Mouse (Mus musculus) stomach, embryonic 15.5 days (tissue): Measurements from ENCODE around the gene Slc13a3. TPM values are rescaled to one million over a fixed set of nuclear protein-coding genes. Genes with fewer than 3 reads are reported as not detected.

Experiments
- ATAC-seq: fragments of 200-750 bp; cut with Nextera tagmentation; 2 replicates; pipeline ENCODE4 v1.8.0; 2017; ENCODE audit warnings: low read depth, moderate number of reproducible peaks, moderate TSS enrichment; ENCODE audit not compliant: insufficient read depth, low FRiP score
- H3K27ac ChIP-seq: fragments of 300-500 bp; sonication (generic); 2 replicates; pipeline ENCODE4 v1.5.1; 2015; ENCODE audit warnings: mild to moderate bottlenecking, inconsistent platforms
- H3K27me3 ChIP-seq: fragments of 300-500 bp; sonication (generic); replicated peaks from 2 replicates; pipeline ENCODE4 v1.6.1; 2015; ENCODE audit warnings: inconsistent platforms
- H3K36me3 ChIP-seq: fragments of 300-500 bp; sonication (generic); 2 replicates; pipeline ENCODE4 v1.6.1; 2015; ENCODE audit warnings: inconsistent platforms
- H3K4me1 ChIP-seq: fragments of 300-500 bp; sonication (generic); 2 replicates; pipeline ENCODE4 v1.6.1; 2015; ENCODE audit warnings: inconsistent platforms
- H3K4me2 ChIP-seq: fragments of 300-500 bp; sonication (generic); 2 replicates; pipeline ENCODE4 v1.6.1; 2015; ENCODE audit warnings: mild to moderate bottlenecking, inconsistent platforms
- H3K4me3 ChIP-seq: fragments of 300-500 bp; sonication (generic); replicated peaks from 2 replicates; pipeline ENCODE4 v1.5.1; 2015; ENCODE audit warnings: inconsistent platforms
- H3K9ac ChIP-seq: fragments of 300-500 bp; sonication (generic); 2 replicates; pipeline ENCODE4 v1.6.1; 2015; ENCODE audit warnings: inconsistent platforms
- H3K9me3 ChIP-seq: fragments of 300-500 bp; sonication (generic); 2 replicates; pipeline ENCODE4 v1.6.1; 2016; ENCODE audit warnings: inconsistent platforms
- WGBS: fragments of 180-500 bp; shearing (Covaris S2); methylation state at CpG from one replicate; pipeline ENCODE4 v1.1.7; 2015; 5-methylcytosine and 5-hydroxymethylcytosine counted together
- polyA plus RNA-seq: library from polyadenylated mRNA; unstranded; fragments of >200 nt; fragmentation: Nextera tagmentation; extraction: Ambion mirVana; gene quantifications from 2 replicates; pipeline ENCODE4 v1.2.1, GENCODE M21; 2015

Slc13a3 gene
- polyA plus RNA-seq, 1 experiment from 2014 or later, result 0.89 TPM

- H3K9me3 ChIP-seq, result no peaks in the 10 kb centered on the region
- WGBS, result 27% methylated on average over 9 of the region's 9 CpGs
- no peak overlapping the region for H3K4me3 ChIP-seq
- no peak overlapping the region for H3K9ac ChIP-seq
- no peaks in the 10 kb centered on the region for H3K27me3 ChIP-seq
- H3K4me2 ChIP-seq, result no peak overlapping the region
- H3K4me1 ChIP-seq, result peaks cover 13% of the 10 kb centered on the region; the same call in 1 of the 2 replicates
- H3K27ac ChIP-seq, result 0 out of 2 replicates have a peak overlapping the region, but pooled peaks have one; percentile 31
- no peaks in the 10 kb centered on the region for H3K36me3 ChIP-seq
- no peak for ATAC-seq
Observed at GRCm38 (mm10) chr2:165404951-165405350, 68.1 kb downstream of the Slc13a3 start.

GRCm38 (mm10) chr2:165398164-165398785 lies 74.8 kb downstream of the Slc13a3 start:
- ATAC-seq, result no peak
- WGBS, result 64% methylated on average over 15 of the region's 15 CpGs
- H3K27ac ChIP-seq, result no peak overlapping the region
- no peaks in the 10 kb centered on the region for H3K27me3 ChIP-seq
- no peaks in the 10 kb centered on the region for H3K36me3 ChIP-seq
- no peak overlapping the region for H3K4me3 ChIP-seq
- no peaks in the 10 kb centered on the region for H3K9me3 ChIP-seq
- H3K4me1 ChIP-seq, result peaks cover 14% of the 10 kb centered on the region
- H3K9ac ChIP-seq, result no peak overlapping the region
- no peak overlapping the region for H3K4me2 ChIP-seq

GRCm38 (mm10) chr2:165397502-165398163 lies 75.4 kb downstream of the Slc13a3 start:
- no peaks in the 10 kb centered on the region for H3K36me3 ChIP-seq
- peaks cover 14% of the 10 kb centered on the region for H3K4me1 ChIP-seq
- no peak for ATAC-seq
- no peaks in the 10 kb centered on the region for H3K9me3 ChIP-seq
- H3K4me2 ChIP-seq, result no peak overlapping the region
- H3K27me3 ChIP-seq, result no peaks in the 10 kb centered on the region
- H3K9ac ChIP-seq, result no peak overlapping the region
- WGBS, result 73% methylated on average over 23 of the region's 23 CpGs
- H3K4me3 ChIP-seq, result no peak overlapping the region
- H3K27ac ChIP-seq, result no peak overlapping the region

GRCm38 (mm10) chr2:165396831-165397501 lies 76.1 kb downstream of the Slc13a3 start:
- Histone ChIP-seq H3K4me3 (no peak overlapping the region), H3K9ac (no peak overlapping the region), H3K27me3 (no peaks in the 10 kb centered on the region), H3K9me3 (no peaks in the 10 kb centered on the region), H3K36me3 (no peaks in the 10 kb centered on the region), H3K4me2 (no peak overlapping the region), H3K27ac (no peak overlapping the region), H3K4me1 (peaks cover 11% of the 10 kb centered on the region)
- 38% methylated on average over 20 of the region's 20 CpGs for WGBS
- no peak for ATAC-seq

GRCm38 (mm10) chr2:165392156-165392555 lies 80.9 kb downstream of the Slc13a3 start:
- no peaks in the 10 kb centered on the region for H3K9me3 ChIP-seq
- no peak overlapping the region for H3K9ac ChIP-seq
- no peaks in the 10 kb centered on the region for H3K36me3 ChIP-seq
- no peak overlapping the region for H3K27ac ChIP-seq
- no peak overlapping the region for H3K4me2 ChIP-seq
- H3K4me1 ChIP-seq, result peaks cover 2% of the 10 kb centered on the region; the same call in 1 of the 2 replicates
- no peak for ATAC-seq
- WGBS, result 81% methylated on average over 4 of the region's 4 CpGs
- no peak overlapping the region for H3K4me3 ChIP-seq
- no peaks in the 10 kb centered on the region for H3K27me3 ChIP-seq

- 14% methylated on average over 8 of the region's 8 CpGs for WGBS
- Histone ChIP-seq H3K4me1 (peaks cover 5% of the 10 kb centered on the region), H3K36me3 (peaks cover 2% of the 10 kb centered on the region), H3K27ac (no peak overlapping the region), H3K4me2 (no peak overlapping the region), H3K9ac (no peak overlapping the region), H3K27me3 (no peaks in the 10 kb centered on the region), H3K4me3 (no peak overlapping the region), H3K9me3 (no peaks in the 10 kb centered on the region)
- ATAC-seq, result no peak
Observed at GRCm38 (mm10) chr2:165391561-165391960, 81.5 kb downstream of the Slc13a3 start.

- H3K4me1 ChIP-seq, result peaks cover 5% of the 10 kb centered on the region
- no peak overlapping the region for H3K4me2 ChIP-seq
- no peaks in the 10 kb centered on the region for H3K27me3 ChIP-seq
- no peak overlapping the region for H3K4me3 ChIP-seq
- H3K9me3 ChIP-seq, result no peaks in the 10 kb centered on the region
- peaks cover 11% of the 10 kb centered on the region for H3K36me3 ChIP-seq
- 62% methylated on average over 6 of the region's 6 CpGs for WGBS
- H3K9ac ChIP-seq, result no peak overlapping the region
- no peak overlapping the region for H3K27ac ChIP-seq
- ATAC-seq, result no peak
Observed at GRCm38 (mm10) chr2:165389299-165389952, 83.6 kb downstream of the Slc13a3 start.

GRCm38 (mm10) chr2:165387844-165388495 lies 85.1 kb downstream of the Slc13a3 start, which contains the start of gene Zfp334:
Gene Zfp334 (minus strand): TSS chr2:165388259.
- Histone ChIP-seq H3K9ac (peak within 1 kb of the TSS; percentile 59), H3K27me3 (no peaks in the 10 kb centered on the region), H3K36me3 (peaks cover 23% of the 10 kb centered on the region), H3K27ac (peak within 1 kb of the TSS; percentile 81), H3K4me2 (peak within 1 kb of the TSS; percentile 64), H3K9me3 (no peaks in the 10 kb centered on the region), H3K4me3 (peak within 1 kb of the TSS; percentile 60), H3K4me1 (peaks cover 5% of the 10 kb centered on the region)
- ATAC-seq, result peak; percentile 87
- WGBS, result 2% methylated on average over 40 of the region's 40 CpGs

- Histone ChIP-seq H3K27me3 (no peaks in the 10 kb centered on the region), H3K4me3 (peak overlapping the region; percentile 60), H3K36me3 (peaks cover 29% of the 10 kb centered on the region), H3K4me2 (peak overlapping the region; percentile 64), H3K4me1 (peaks cover 5% of the 10 kb centered on the region), H3K9me3 (no peaks in the 10 kb centered on the region), H3K9ac (peak overlapping the region; percentile 59; the same call in 1 of the 2 replicates), H3K27ac (peak overlapping the region; percentile 81; the same call in 1 of the 2 replicates)
- ATAC-seq, result no peak
- 8% methylated on average over 4 of the region's 4 CpGs for WGBS
Observed at GRCm38 (mm10) chr2:165387370-165387769, 85.7 kb downstream of the Slc13a3 start.

GRCm38 (mm10) chr2:165380050-165380449 lies 93.0 kb downstream of the Slc13a3 start:
- Histone ChIP-seq H3K9me3 (no peaks in the 10 kb centered on the region), H3K27me3 (no peaks in the 10 kb centered on the region), H3K4me1 (no peaks in the 10 kb centered on the region), H3K36me3 (peaks cover 62% of the 10 kb centered on the region), H3K4me2 (no peak overlapping the region), H3K4me3 (no peak overlapping the region), H3K27ac (no peak overlapping the region), H3K9ac (no peak overlapping the region)
- ATAC-seq, result no peak
- 95% methylated on average over 25 of the region's 25 CpGs for WGBS

GRCm38 (mm10) chr2:165376001-165376400 lies 97.0 kb downstream of the Slc13a3 start:
- WGBS, result 62% methylated on average over 4 of the region's 4 CpGs
- no peaks in the 10 kb centered on the region for H3K27me3 ChIP-seq
- peaks cover 28% of the 10 kb centered on the region for H3K36me3 ChIP-seq
- no peak overlapping the region for H3K9ac ChIP-seq
- ATAC-seq, result no peak
- H3K27ac ChIP-seq, result no peak overlapping the region
- H3K4me2 ChIP-seq, result no peak overlapping the region
- no peak overlapping the region for H3K4me3 ChIP-seq
- H3K4me1 ChIP-seq, result no peaks in the 10 kb centered on the region
- H3K9me3 ChIP-seq, result no peaks in the 10 kb centered on the region
